Mouse (Mus musculus) liver, adult 2 months (tissue): ENCODE measurements around the gene D430041D05Rik.

ENCODE experiments used
- CTCF ChIP-seq: fragments of 200-500 bp; IDR thresholded peaks from 2 replicates; pipeline ENCODE4 v1.5.1; 2011; ENCODE audit warnings: low read depth, low read length, control low read depth
- POLR2A ChIP-seq: fragments of 200-500 bp; IDR thresholded peaks from 2 replicates; pipeline ENCODE4 v1.6.1; 2011; ENCODE audit warnings: low read length, control low read depth; ENCODE audit not compliant: insufficient read depth; ENCODE audit errors: extremely low read depth

- TF ChIP-seq CTCF, result no peak
- TF ChIP-seq POLR2A, result no peak
Observed at GRCm38 (mm10) chr2:104382813-104383212, 28.0 kb downstream of the D430041D05Rik start.
